Mouse (Mus musculus): ENCODE results near the gene Fsd1. TPM values are rescaled to one million over a fixed set of nuclear protein-coding genes. Genes with fewer than 3 reads are reported as not detected.

Fsd1 gene
- polyA plus RNA-seq, 2 experiments from 2014 or later: 0.47 TPM; not detected in 1

GRCm38 (mm10) chr17:56010255-56010654 lies 23.9 kb downstream of the Fsd1 start:
- no peak for ATAC-seq

DNA sequence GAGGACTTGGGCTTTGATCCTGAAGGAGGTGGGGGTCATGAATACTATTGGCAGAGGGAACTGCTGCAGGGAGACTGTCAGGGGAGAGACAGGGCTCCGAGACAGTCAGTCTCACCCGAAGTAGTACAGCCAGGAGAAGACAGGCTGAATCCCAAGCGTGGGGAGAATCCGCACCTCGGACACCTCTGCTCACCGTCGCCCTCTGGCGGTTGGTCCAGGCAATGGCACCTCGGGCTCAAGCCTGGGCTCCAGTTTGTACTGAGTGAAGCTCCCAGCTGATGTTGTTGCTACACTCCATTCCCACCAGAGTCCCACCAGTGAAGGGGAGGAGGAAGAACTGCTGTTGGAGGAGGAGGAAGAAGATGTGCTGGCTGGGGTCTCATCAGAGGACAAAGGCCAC lies 24.4 kb downstream of the Fsd1 start:
- no peak for ATAC-seq

GRCm38 (mm10) chr17:56011441-56011840 lies 25.1 kb downstream of the Fsd1 start:
- ATAC-seq: no peak

DNA sequence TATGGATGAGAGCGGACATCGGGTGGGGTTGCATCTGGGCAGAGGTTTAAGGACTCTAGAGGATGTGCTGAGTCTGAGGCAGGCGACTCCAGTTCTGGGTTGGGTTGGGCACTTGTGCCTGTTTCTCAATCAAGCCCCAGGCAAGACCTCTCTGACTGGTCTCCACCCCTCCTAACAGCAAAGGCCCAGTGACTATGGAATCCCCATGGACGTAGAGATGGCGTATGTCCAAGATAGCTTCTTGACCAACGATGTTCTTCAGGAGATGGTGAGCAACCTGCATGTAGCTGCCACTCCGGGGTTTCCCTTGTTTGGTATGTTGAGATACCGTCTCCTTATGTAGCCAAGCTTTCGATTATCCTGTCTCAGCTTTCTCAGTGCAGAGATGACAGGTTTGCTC lies 29.0 kb downstream of the Fsd1 start:
- ATAC-seq: no peak

GRCm38 (mm10) chr17:56016382-56016781 lies 30.1 kb downstream of the Fsd1 start:
- ATAC-seq: no peak

GRCm38 (mm10) chr17:56016793-56017785 lies 30.8 kb downstream of the Fsd1 start:
- ATAC-seq: no peak

DNA sequence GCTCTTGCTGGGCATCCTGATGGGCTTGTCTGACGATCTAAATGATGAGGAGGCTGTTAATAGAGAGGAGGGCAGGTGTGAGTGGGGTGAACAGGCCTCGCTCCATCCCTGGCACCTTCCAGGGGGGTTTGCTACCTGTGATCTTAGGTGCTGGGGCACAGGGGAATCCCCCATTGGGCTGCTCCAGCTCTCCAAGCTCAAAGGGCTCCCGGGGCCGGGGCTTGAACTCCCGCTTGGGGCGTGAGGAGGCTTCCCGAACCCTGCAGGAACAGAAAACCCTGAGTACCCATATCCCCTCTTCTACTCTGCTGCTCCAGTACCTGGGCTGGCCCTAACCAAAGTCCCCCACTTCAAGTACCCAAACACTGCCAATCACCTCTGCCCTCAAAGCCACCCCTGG lies 31.5 kb downstream of the Fsd1 start:
- ATAC-seq: no peak

DNA sequence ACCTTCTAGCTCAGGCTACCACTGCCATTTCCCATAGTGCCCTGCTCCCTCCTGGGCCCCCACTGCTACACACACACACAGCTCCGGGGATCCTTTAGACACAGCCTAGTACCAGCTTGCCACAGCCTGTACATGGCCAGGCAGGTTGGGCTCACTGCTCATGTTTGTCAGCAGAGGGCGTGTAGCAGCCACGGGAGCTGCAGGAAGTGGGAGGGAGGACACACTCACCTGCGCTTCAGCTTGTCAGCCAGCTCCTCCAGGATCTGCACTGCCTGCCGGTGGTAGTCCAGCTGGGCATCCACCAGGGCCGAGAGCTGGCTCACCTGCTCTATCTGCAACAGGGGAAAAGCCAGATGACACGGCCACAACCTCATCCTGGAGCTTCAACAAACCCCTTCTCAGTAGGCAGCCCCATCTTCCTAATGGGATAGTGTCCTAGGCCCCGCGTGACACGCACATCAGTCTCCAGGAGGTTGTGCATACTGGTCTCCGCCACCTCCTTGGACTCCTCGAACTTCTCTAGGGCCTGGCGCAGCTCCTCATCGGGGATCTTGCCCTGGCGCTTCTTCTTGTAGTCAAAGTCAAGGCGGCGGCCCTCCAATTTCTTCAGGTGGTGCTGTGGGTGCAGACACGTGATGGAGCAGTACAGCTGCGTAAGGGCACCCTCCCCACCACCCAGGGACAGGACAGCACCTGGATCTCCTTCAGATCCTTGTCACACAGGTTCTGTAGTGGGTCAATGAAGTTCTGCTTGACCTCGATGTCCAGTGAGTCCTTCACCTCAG lies 32.2 kb downstream of the Fsd1 start:
- peak; percentile 37 for ATAC-seq

GRCm38 (mm10) chr17:56020400-56021084 lies 34.2 kb downstream of the Fsd1 start:
- ATAC-seq: no peak

DNA sequence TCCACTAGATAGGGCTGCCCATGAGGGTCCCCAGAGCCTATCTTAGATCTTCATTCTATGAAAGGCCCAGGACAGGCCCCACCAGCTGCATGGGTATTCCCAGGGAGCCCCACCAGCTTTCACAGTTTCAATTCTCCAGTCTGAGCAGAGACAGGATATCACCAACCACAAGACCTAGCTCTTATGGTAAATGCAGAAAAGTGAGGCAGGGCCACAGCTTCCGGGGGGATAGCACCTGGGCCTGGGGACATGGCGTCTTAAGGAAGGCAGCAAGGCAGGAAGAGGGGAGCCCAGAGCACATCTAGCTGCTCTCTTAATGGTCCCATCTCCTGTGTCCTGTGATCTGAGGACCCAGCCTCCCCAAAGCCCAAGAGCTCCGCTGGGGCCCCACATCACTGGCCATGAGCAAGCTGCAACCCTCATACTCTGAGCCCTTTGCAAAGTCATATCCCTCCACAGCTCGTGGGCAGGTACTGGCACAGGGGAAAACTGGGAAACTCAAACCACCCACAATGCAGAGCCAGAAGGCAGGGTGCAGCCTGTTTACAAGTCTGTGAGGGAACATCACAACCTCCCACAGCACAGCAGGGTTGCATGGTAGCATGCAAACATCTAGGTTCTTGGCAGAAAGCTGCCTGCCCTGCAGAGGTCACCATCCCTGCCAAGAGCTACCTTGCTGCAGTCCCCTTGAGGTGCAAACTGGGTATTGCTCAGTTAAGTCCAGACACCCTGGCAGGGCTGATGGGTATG lies 35.0 kb downstream of the Fsd1 start:
- ATAC-seq: peak; percentile 84

DNA sequence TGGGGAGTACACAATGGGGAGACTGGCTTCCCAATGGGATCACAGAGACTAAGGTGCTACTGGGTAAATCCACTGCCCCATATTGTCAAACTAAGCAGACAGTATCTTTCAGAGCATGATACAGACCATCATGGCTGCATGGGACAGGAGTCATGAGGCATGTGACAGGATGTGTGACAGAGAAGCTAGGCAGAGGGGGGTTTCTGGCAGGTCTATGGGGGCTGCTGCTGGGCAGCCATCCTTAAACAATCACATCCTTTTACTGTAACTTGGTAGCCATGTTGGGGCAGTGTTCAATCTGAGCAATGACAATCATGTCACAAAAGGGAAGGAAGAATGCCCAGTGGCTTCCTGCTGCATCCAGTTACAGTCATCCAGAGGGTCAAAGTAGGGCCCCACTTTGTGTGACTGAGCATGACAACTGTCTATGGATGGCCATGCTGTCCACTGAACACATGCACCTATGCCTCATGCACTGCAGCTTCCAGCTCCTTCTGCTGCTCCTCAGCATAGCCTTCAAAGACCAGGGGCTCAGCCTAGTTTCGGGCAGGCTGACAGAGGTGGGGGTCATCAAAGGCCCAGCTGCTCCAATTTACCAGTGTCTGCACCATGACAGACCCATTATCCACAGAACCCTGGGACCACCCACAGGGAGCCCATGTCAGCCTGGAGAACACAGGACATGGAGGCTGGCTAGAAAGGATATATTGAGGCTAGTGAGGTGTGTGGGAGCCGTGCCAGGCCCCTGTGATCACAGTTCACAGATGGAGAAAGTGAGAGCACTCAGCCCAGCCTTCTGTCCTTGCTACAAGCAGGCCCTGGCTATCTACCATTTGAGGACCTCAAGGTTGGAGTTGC lies 36.1 kb downstream of the Fsd1 start:
- ATAC-seq: peak; percentile 31

- ATAC-seq: no peak
These were observed 36.6 kb downstream of the Fsd1 start for GRCm38 (mm10) chr17:56022989-56023290.

DNA sequence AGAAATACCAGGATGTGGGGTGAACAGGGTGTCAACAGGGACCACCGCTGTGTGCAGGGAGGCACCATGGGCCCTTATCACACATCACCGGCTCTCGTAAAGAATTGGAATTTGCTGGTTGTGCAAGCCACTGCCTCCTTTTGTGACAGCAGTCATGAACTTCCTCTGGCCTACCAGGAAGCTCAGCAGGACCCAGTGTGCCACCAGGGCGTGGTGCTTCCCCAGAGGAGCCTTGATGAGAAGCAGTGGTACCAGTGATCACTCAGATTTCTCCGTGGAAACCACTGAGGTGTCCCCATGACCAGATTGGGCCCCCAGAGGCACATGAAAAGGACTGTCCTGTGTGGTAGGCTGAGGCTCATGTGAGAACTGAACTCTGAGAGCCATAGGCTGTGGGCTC lies 37.1 kb downstream of the Fsd1 start:
- peak; percentile 45 for ATAC-seq

DNA sequence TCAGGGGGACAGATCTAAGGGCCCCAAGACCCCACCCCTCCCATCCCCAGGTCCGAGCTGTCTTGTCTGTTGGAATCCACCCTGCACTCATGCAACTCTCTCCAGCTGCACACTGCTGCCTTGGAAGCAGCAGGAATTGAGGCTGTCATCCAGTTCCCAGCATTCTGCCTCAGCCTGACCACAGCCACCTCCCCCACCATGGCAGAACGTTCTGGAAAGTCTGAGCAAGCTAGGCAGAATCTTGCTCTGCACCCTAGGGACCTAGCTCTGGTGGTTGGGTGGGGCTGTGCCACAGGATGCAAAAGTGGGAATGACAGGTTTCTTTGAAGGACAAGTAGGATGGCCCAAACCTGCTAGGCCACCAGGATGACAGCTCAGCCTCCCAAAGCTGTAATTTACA lies 38.2 kb downstream of the Fsd1 start:
- no peak for ATAC-seq

- no peak for ATAC-seq
These were observed 38.6 kb downstream of the Fsd1 start for GRCm38 (mm10) chr17:56024931-56025330.

DNA sequence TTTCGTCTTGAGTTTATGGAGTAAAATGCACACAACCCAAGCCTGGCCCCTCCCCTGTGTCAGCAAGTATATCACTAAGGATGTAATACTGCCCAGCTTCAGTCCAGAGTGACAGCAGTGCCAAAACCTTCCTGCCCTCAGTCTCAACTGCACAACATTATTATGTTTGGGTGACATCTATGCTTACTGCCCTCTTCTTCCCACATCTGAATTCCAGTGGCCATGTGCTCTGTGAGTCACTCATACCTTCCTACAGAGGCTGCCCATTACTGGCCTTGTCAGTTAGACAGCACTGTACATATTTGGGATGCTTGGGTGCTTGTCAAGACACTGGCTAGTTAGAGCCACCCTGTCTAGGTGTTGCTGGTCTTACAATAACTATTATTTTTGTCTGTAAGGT lies 40.0 kb downstream of the Fsd1 start:
- ATAC-seq: no peak

DNA sequence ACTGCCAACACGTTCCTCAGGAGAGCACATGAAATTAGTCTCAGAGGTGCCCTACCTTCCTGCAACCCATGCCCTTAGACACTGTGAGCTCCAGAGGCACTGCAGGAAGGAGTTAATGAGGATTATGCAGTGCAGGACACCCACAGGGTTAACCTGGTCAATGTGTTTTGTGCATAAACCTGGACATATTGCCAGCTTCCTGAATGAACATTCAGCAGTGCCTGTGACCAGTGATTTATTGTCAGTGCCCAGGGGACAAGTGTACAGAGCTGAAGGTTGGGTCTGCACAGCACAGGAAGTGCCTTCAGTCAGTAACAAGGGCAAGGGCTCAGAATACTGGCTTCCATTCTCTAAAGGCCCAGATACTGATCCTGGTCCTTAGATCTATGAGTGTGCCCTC lies 40.6 kb downstream of the Fsd1 start:
- ATAC-seq: no peak

GRCm38 (mm10) chr17:56027801-56028441 lies 41.6 kb downstream of the Fsd1 start:
- no peak for ATAC-seq

GRCm38 (mm10) chr17:56030238-56030870 lies 44.0 kb downstream of the Fsd1 start:
- ATAC-seq: no peak

DNA sequence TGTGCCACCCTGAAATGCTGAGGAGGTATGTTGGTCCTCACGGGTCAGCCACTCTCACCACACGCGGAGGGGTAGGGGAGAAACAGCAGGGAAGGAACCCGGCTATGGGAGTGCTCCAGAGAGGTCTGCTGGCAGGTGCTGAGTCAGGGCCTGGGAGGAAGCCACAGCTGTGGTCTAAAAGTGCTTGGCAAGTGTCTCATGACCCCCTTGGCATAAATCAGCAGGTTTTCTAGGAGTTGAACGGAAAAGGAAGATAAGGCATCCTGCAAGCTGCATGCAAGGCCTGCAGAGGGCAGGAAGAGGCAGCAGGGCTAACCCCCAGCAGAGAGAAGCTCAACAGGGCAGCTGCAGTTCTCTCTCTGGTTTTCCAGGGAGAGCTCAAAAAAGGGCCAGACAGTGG lies 44.6 kb downstream of the Fsd1 start:
- no peak for ATAC-seq

Data from CD4-positive, CD25-positive, alpha-beta regulatory T cell, adult 4 months (primary cell).